Mouse (Mus musculus) intestine, postnatal 0 days (tissue): ENCODE measurements around the gene Itgb7. TPM values are rescaled to one million over a fixed set of nuclear protein-coding genes. Genes with fewer than 3 reads are reported as not detected.

Source experiments
- ATAC-seq: fragments of 200-750 bp; cut with Nextera tagmentation; 2 replicates; pipeline ENCODE4 v1.8.0; 2017; ENCODE audit warnings: mild to moderate bottlenecking, moderate TSS enrichment, moderate library complexity
- H3K27ac ChIP-seq: fragments of 300-500 bp; sonication (generic); 2 replicates; pipeline ENCODE4 v1.5.1; 2014; ENCODE audit warnings: mild to moderate bottlenecking, low read depth, low read length, moderate library complexity
- H3K27me3 ChIP-seq: fragments of 300-500 bp; sonication (generic); replicated peaks from 2 replicates; pipeline ENCODE4 v1.6.1; 2014; ENCODE audit warnings: low read length, mixed read lengths; ENCODE audit not compliant: control insufficient read depth, insufficient read depth
- H3K36me3 ChIP-seq: fragments of 300-500 bp; sonication (generic); 2 replicates; pipeline ENCODE4 v1.6.1; 2014; ENCODE audit warnings: mild to moderate bottlenecking, moderate library complexity; ENCODE audit not compliant: control insufficient read depth, insufficient read depth
- H3K4me1 ChIP-seq: fragments of 300-500 bp; sonication (generic); replicated peaks from 2 replicates; pipeline ENCODE4 v1.6.1; 2014; ENCODE audit warnings: antibody characterized with exemption, low read length, mixed read lengths; ENCODE audit not compliant: control insufficient read depth, insufficient read depth
- H3K4me2 ChIP-seq: fragments of 300-500 bp; sonication (generic); replicated peaks from 2 replicates; pipeline ENCODE4 v1.6.1; 2014; ENCODE audit warnings: low read depth, mild to moderate bottlenecking, moderate library complexity
- H3K4me3 ChIP-seq: fragments of 300-500 bp; sonication (generic); 2 replicates; pipeline ENCODE4 v1.5.1; 2014; ENCODE audit warnings: low read depth, low read length
- H3K9ac ChIP-seq: fragments of 300-500 bp; sonication (generic); 2 replicates; pipeline ENCODE4 v1.6.1; 2014; ENCODE audit warnings: mild to moderate bottlenecking, low read depth, low read length
- H3K9me3 ChIP-seq: fragments of 300-500 bp; sonication (generic); 2 replicates; pipeline ENCODE4 v1.6.1; 2016; ENCODE audit warnings: mixed run types; ENCODE audit not compliant: control insufficient read depth
- CTCF ChIP-seq: sonication (generic); IDR thresholded peaks from 2 replicates; pipeline ENCODE4 v1.5.1; 2016; ENCODE audit warnings: low read depth, mild to moderate bottlenecking, control low read depth, antibody characterized with exemption, moderate library complexity
- WGBS: fragments of 180-500 bp; shearing (Covaris S2); extraction: QIAGEN DNeasy Blood & Tissue Kit; methylation state at CpG from one replicate; pipeline ENCODE4 v1.1.7; 2014; 5-methylcytosine and 5-hydroxymethylcytosine counted together
- polyA plus RNA-seq: library from polyadenylated mRNA; unstranded; fragments of >200 nt; fragmentation: Nextera tagmentation; extraction: Ambion mirVana; gene quantifications from 2 replicates; pipeline ENCODE4 v1.2.1, GENCODE M21; 2015

Itgb7 gene
- polyA plus RNA-seq, 1 experiment from 2014 or later, result 2.9 TPM

- H3K36me3 ChIP-seq, result peaks cover 7% of the 10 kb centered on the region; the same call in 1 of the 2 replicates
- TF ChIP-seq CTCF, result no peak
- H3K9ac ChIP-seq, result no peak overlapping the region
- WGBS, result 55% methylated on average over 12 of the region's 12 CpGs
- peak overlapping the region; percentile 97 for H3K4me2 ChIP-seq
- peak overlapping the region; percentile 75; the same call in 1 of the 2 replicates for H3K4me3 ChIP-seq
- no peaks in the 10 kb centered on the region for H3K27me3 ChIP-seq
- H3K4me1 ChIP-seq, result peaks cover 8% of the 10 kb centered on the region
- ATAC-seq, result no peak
- H3K9me3 ChIP-seq, result no peaks in the 10 kb centered on the region
- H3K27ac ChIP-seq, result 0 out of 2 replicates have a peak overlapping the region, but pooled peaks have one; percentile 35
Observed at GRCm38 (mm10) chr15:102242404-102243228, 10.9 kb upstream of the Itgb7 start.

DNA sequence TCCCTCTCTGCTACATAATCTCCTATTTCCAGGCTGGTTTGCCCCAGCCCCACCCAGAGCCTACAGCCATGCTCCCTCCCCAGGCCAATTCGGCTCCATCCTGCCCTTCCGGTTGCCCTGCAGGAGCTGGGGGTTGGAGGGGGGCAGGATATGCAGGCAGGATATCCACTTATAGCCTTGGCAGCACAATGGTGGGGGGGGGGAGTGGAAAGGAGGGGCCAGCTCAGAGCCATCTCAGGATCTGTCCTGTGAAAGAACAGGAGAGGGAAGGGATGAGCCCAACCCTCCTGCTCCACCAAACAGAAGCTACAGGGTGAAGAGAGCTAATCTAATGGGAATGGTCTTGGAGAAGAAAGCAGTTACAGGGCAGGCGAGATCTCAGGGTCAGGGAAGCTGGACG, 8.9 kb upstream of the Itgb7 start:
- Histone ChIP-seq H3K4me3 (no peak overlapping the region), H3K4me2 (no peak overlapping the region), H3K27me3 (no peaks in the 10 kb centered on the region), H3K36me3 (peaks cover 7% of the 10 kb centered on the region; the same call in 1 of the 2 replicates), H3K27ac (no peak overlapping the region), H3K4me1 (peaks cover 11% of the 10 kb centered on the region), H3K9ac (no peak overlapping the region), H3K9me3 (no peaks in the 10 kb centered on the region)
- ATAC-seq, result no peak
- WGBS, result 80% methylated on average over 4 of the region's 4 CpGs
- no peak for TF ChIP-seq CTCF

GRCm38 (mm10) chr15:102239851-102240250, 8.1 kb upstream of the Itgb7 start:
- WGBS, result 76% methylated on average over 11 of the region's 11 CpGs

DNA sequence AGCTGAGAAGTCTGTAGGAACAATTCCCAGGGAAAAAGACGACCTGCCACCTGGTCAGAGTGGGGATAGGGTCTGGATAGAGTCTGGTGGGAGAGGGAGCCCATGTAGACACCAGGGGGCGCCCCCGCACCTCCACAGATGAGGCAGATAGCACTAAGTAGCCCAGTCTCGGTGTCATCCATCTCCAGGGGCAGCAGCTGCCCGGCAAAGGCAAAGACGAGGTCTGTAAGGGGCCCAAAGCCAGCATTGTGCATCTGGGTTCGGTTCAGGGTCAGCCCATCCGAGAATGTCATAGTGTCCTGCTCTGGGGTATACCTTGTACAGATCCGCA, 7.5 kb upstream of the Itgb7 start:
- Histone ChIP-seq H3K36me3 (peaks cover 7% of the 10 kb centered on the region; the same call in 1 of the 2 replicates), H3K27ac (no peak overlapping the region), H3K9ac (no peak overlapping the region), H3K4me3 (no peak overlapping the region), H3K4me2 (no peak overlapping the region), H3K27me3 (no peaks in the 10 kb centered on the region), H3K4me1 (peaks cover 8% of the 10 kb centered on the region; the same call in 1 of the 2 replicates), H3K9me3 (no peaks in the 10 kb centered on the region)
- WGBS, result 18% methylated on average over 9 of the region's 9 CpGs
- ATAC-seq, result no peak
- TF ChIP-seq CTCF, result peak; percentile 97

More at GRCm38 (mm10) chr15:102239851-102240250, 8.1 kb upstream of the Itgb7 start:
- H3K9me3 ChIP-seq, result no peaks in the 10 kb centered on the region
- no peak overlapping the region for H3K27ac ChIP-seq
- no peak for ATAC-seq
- TF ChIP-seq CTCF, result no peak
- H3K9ac ChIP-seq, result no peak overlapping the region
- peaks cover 7% of the 10 kb centered on the region; the same call in 1 of the 2 replicates for H3K36me3 ChIP-seq
- no peak overlapping the region for H3K4me3 ChIP-seq
- no peak overlapping the region for H3K4me2 ChIP-seq
- H3K27me3 ChIP-seq, result no peaks in the 10 kb centered on the region
- H3K4me1 ChIP-seq, result peaks cover 9% of the 10 kb centered on the region

GRCm38 (mm10) chr15:102238543-102239259, 7.0 kb upstream of the Itgb7 start:
- no peaks in the 10 kb centered on the region for H3K27me3 ChIP-seq
- ATAC-seq, result no peak
- no peak for TF ChIP-seq CTCF
- H3K4me1 ChIP-seq, result peaks cover 8% of the 10 kb centered on the region; the same call in 1 of the 2 replicates
- H3K4me3 ChIP-seq, result no peak overlapping the region
- no peaks in the 10 kb centered on the region for H3K9me3 ChIP-seq
- no peak overlapping the region for H3K9ac ChIP-seq
- H3K36me3 ChIP-seq, result peaks cover 7% of the 10 kb centered on the region; the same call in 1 of the 2 replicates
- WGBS, result 88% methylated on average over 14 of the region's 14 CpGs
- no peak overlapping the region for H3K4me2 ChIP-seq
- no peak overlapping the region for H3K27ac ChIP-seq

- 0 out of 2 replicates have a peak, but pooled peaks cover 8% of the 10 kb centered on the region for H3K4me1 ChIP-seq
- WGBS, result 11% methylated on average over 20 of the region's 21 CpGs
- peak overlapping the region; percentile 35 for H3K9ac ChIP-seq
- ATAC-seq, result peak; percentile 75
- peak overlapping the region; percentile 57; the same call in 1 of the 2 replicates for H3K27ac ChIP-seq
- peaks cover 7% of the 10 kb centered on the region; the same call in 1 of the 2 replicates for H3K36me3 ChIP-seq
- peak overlapping the region; percentile 69 for H3K4me2 ChIP-seq
- no peaks in the 10 kb centered on the region for H3K27me3 ChIP-seq
- TF ChIP-seq CTCF, result peak; percentile 11; the same call in 1 of the 2 replicates
- no peaks in the 10 kb centered on the region for H3K9me3 ChIP-seq
- H3K4me3 ChIP-seq, result peak overlapping the region; percentile 26
Observed at GRCm38 (mm10) chr15:102235371-102236027, 3.8 kb upstream of the Itgb7 start.
